Mouse (Mus musculus) midbrain, embryonic 16.5 days (tissue): ENCODE results near the gene Snx19. TPM values are rescaled to one million over a fixed set of nuclear protein-coding genes. Genes with fewer than 3 reads are reported as not detected.

ENCODE experiments used
- ATAC-seq: fragments of 200-750 bp; cut with Nextera tagmentation; 2 replicates; pipeline ENCODE4 v1.8.0; 2017; ENCODE audit warnings: moderate TSS enrichment
- H3K27ac ChIP-seq: fragments of 300-500 bp; sonication (generic); 2 replicates; pipeline ENCODE4 v1.5.1; 2014; ENCODE audit warnings: mild to moderate bottlenecking, low read length, mixed read lengths
- H3K27me3 ChIP-seq: fragments of 300-500 bp; sonication (generic); 2 replicates; pipeline ENCODE4 v1.6.1; 2014; ENCODE audit warnings: low read depth, low read length, mixed read lengths; ENCODE audit not compliant: control insufficient read depth, insufficient read depth
- H3K36me3 ChIP-seq: fragments of 300-500 bp; sonication (generic); 2 replicates; pipeline ENCODE4 v1.6.1; 2014; ENCODE audit warnings: mild to moderate bottlenecking, low read length, moderate library complexity, mixed read lengths; ENCODE audit not compliant: control insufficient read depth, insufficient read depth
- H3K4me1 ChIP-seq: fragments of 300-500 bp; sonication (generic); 2 replicates; pipeline ENCODE4 v1.6.1; 2014; ENCODE audit warnings: mild to moderate bottlenecking, low read length, mixed read lengths; ENCODE audit not compliant: control insufficient read depth, insufficient read depth
- H3K4me2 ChIP-seq: fragments of 300-500 bp; sonication (generic); 2 replicates; pipeline ENCODE4 v1.6.1; 2014; ENCODE audit warnings: mild to moderate bottlenecking, low read length, mixed read lengths
- H3K4me3 ChIP-seq: fragments of 300-500 bp; sonication (generic); 2 replicates; pipeline ENCODE4 v1.5.1; 2014; ENCODE audit warnings: low read depth, mild to moderate bottlenecking, low read length, moderate library complexity, mixed read lengths
- H3K9ac ChIP-seq: fragments of 300-500 bp; sonication (generic); 2 replicates; pipeline ENCODE4 v1.6.1; 2014; ENCODE audit warnings: low read depth, low read length, mixed read lengths
- H3K9me3 ChIP-seq: fragments of 300-500 bp; sonication (generic); replicated peaks from 2 replicates; pipeline ENCODE4 v1.6.1; 2014; ENCODE audit warnings: mild to moderate bottlenecking, low read length, mixed read lengths; ENCODE audit not compliant: control insufficient read depth, poor library complexity, severe bottlenecking
- WGBS: fragments of 180-500 bp; shearing (Covaris S2); extraction: QIAGEN DNeasy Blood & Tissue Kit; methylation state at CpG from one replicate; pipeline ENCODE4 v1.1.7; 2014; 5-methylcytosine and 5-hydroxymethylcytosine counted together
- polyA plus RNA-seq: library from polyadenylated mRNA; unstranded; fragments of >200 nt; fragmentation: Nextera tagmentation; extraction: Ambion mirVana; gene quantifications from 2 replicates; pipeline ENCODE4 v1.2.1, GENCODE M21; 2015

The Snx19 gene
- polyA plus RNA-seq, 1 experiment from 2014 or later, result 23.2 TPM

GRCm38 (mm10) chr9:30438505-30438904 is 11.6 kb downstream of the Snx19 start:
- H3K36me3 ChIP-seq, result peaks cover 18% of the 10 kb centered on the region
- no peak for ATAC-seq

GRCm38 (mm10) chr9:30441761-30442160 is 14.9 kb downstream of the Snx19 start:
- Histone ChIP-seq H3K9me3 (no peaks in the 10 kb centered on the region), H3K36me3 (peaks cover 10% of the 10 kb centered on the region), H3K9ac (no peak overlapping the region), H3K4me3 (no peak overlapping the region), H3K4me1 (no peaks in the 10 kb centered on the region), H3K27ac (no peak overlapping the region), H3K4me2 (no peak overlapping the region), H3K27me3 (no peaks in the 10 kb centered on the region)
- ATAC-seq, result no peak
- WGBS, result 93% methylated on average over 2 of the region's 2 CpGs

More at GRCm38 (mm10) chr9:30438505-30438904, 11.6 kb downstream of the Snx19 start:
- Histone ChIP-seq H3K27ac (no peak overlapping the region), H3K9me3 (no peaks in the 10 kb centered on the region), H3K4me1 (no peaks in the 10 kb centered on the region), H3K9ac (no peak overlapping the region), H3K4me2 (no peak overlapping the region), H3K4me3 (no peak overlapping the region), H3K27me3 (no peaks in the 10 kb centered on the region)
- WGBS, result 62% methylated on average over 3 of the region's 3 CpGs

GRCm38 (mm10) chr9:30445232-30446085 is 18.6 kb downstream of the Snx19 start:
- Histone ChIP-seq H3K9ac (no peak overlapping the region), H3K4me3 (no peak overlapping the region), H3K9me3 (no peaks in the 10 kb centered on the region), H3K4me1 (no peaks in the 10 kb centered on the region), H3K27me3 (no peaks in the 10 kb centered on the region), H3K4me2 (no peak overlapping the region), H3K36me3 (peaks cover 4% of the 10 kb centered on the region), H3K27ac (no peak overlapping the region)
- ATAC-seq, result no peak
- WGBS, result 90% methylated on average over 14 of the region's 14 CpGs

GRCm38 (mm10) chr9:30446126-30446525 is 19.2 kb downstream of the Snx19 start:
- WGBS, result 95% methylated on average over 1 of the region's 1 CpGs
- Histone ChIP-seq H3K27me3 (no peaks in the 10 kb centered on the region), H3K4me1 (no peaks in the 10 kb centered on the region), H3K4me3 (no peak overlapping the region), H3K9ac (no peak overlapping the region), H3K27ac (no peak overlapping the region), H3K9me3 (no peaks in the 10 kb centered on the region), H3K4me2 (no peak overlapping the region), H3K36me3 (peaks cover 2% of the 10 kb centered on the region)
- no peak for ATAC-seq

GRCm38 (mm10) chr9:30448459-30448858 is 21.6 kb downstream of the Snx19 start:
- H3K9ac ChIP-seq, result no peak overlapping the region
- H3K27ac ChIP-seq, result no peak overlapping the region
- 38% methylated on average over 4 of the region's 4 CpGs for WGBS
- ATAC-seq, result peak; percentile 73; the same call in 1 of the 2 replicates
- no peak overlapping the region for H3K4me3 ChIP-seq
- no peaks in the 10 kb centered on the region for H3K27me3 ChIP-seq
- H3K36me3 ChIP-seq, result peaks cover 4% of the 10 kb centered on the region; the same call in 1 of the 2 replicates
- H3K9me3 ChIP-seq, result no peaks in the 10 kb centered on the region
- H3K4me2 ChIP-seq, result no peak overlapping the region
- H3K4me1 ChIP-seq, result no peaks in the 10 kb centered on the region

GRCm38 (mm10) chr9:30449862-30450261 is 23.0 kb downstream of the Snx19 start:
- no peaks in the 10 kb centered on the region for H3K27me3 ChIP-seq
- no peaks in the 10 kb centered on the region for H3K9me3 ChIP-seq
- H3K4me2 ChIP-seq, result no peak overlapping the region
- H3K4me3 ChIP-seq, result no peak overlapping the region
- peaks cover 4% of the 10 kb centered on the region; the same call in 1 of the 2 replicates for H3K36me3 ChIP-seq
- H3K9ac ChIP-seq, result no peak overlapping the region
- H3K4me1 ChIP-seq, result no peaks in the 10 kb centered on the region
- 7% methylated on average over 2 of the region's 2 CpGs for WGBS
- no peak overlapping the region for H3K27ac ChIP-seq
- no peak for ATAC-seq

GRCm38 (mm10) chr9:30450834-30451233 is 23.9 kb downstream of the Snx19 start:
- ATAC-seq, result no peak
- Histone ChIP-seq H3K36me3 (peaks cover 4% of the 10 kb centered on the region; the same call in 1 of the 2 replicates), H3K4me3 (no peak overlapping the region), H3K27ac (no peak overlapping the region), H3K9ac (no peak overlapping the region), H3K9me3 (no peaks in the 10 kb centered on the region), H3K4me2 (no peak overlapping the region), H3K27me3 (no peaks in the 10 kb centered on the region), H3K4me1 (no peaks in the 10 kb centered on the region)
- WGBS, result 73% methylated on average over 2 of the region's 2 CpGs

- no peak overlapping the region for H3K27ac ChIP-seq
- H3K4me1 ChIP-seq, result no peaks in the 10 kb centered on the region
- H3K27me3 ChIP-seq, result no peaks in the 10 kb centered on the region
- H3K4me2 ChIP-seq, result no peak overlapping the region
- 90% methylated on average over 2 of the region's 2 CpGs for WGBS
- no peak overlapping the region for H3K9ac ChIP-seq
- H3K9me3 ChIP-seq, result no peaks in the 10 kb centered on the region
- peaks cover 6% of the 10 kb centered on the region for H3K36me3 ChIP-seq
- no peak overlapping the region for H3K4me3 ChIP-seq
- ATAC-seq, result no peak
Observed at GRCm38 (mm10) chr9:30454527-30454926, 27.6 kb downstream of the Snx19 start.

- H3K9me3 ChIP-seq, result no peaks in the 10 kb centered on the region
- H3K27me3 ChIP-seq, result no peaks in the 10 kb centered on the region
- H3K4me2 ChIP-seq, result no peak overlapping the region
- no peak overlapping the region for H3K9ac ChIP-seq
- H3K4me3 ChIP-seq, result no peak overlapping the region
- no peak for ATAC-seq
- WGBS, result 79% methylated on average over 6 of the region's 6 CpGs
- no peak overlapping the region for H3K27ac ChIP-seq
- peaks cover 12% of the 10 kb centered on the region for H3K36me3 ChIP-seq
- H3K4me1 ChIP-seq, result no peaks in the 10 kb centered on the region
Observed at GRCm38 (mm10) chr9:30456250-30456649, 29.3 kb downstream of the Snx19 start.
